Mouse (Mus musculus) heart, embryonic 11.5 days (tissue): ENCODE data around the gene Gp9. TPM values are rescaled to one million over a fixed set of nuclear protein-coding genes. Genes with fewer than 3 reads are reported as not detected.
A peak's percentile ranks its signal among the peaks of the same experiment; 100 is the strongest.

Experiments used
- ATAC-seq: fragments of 200-750 bp; cut with Nextera tagmentation; replicated peaks from 2 replicates; pipeline ENCODE4 v1.8.0; 2017; ENCODE audit warnings: moderate library complexity; ENCODE audit not compliant: insufficient number of reproducible peaks, low FRiP score, low TSS enrichment
- H3K27ac ChIP-seq: fragments of 300-500 bp; sonication (generic); 2 replicates; pipeline ENCODE4 v1.5.1; 2014; ENCODE audit warnings: mild to moderate bottlenecking, low read depth, low read length
- H3K27me3 ChIP-seq: fragments of 300-500 bp; sonication (generic); 2 replicates; pipeline ENCODE4 v1.6.1; 2014; ENCODE audit warnings: mild to moderate bottlenecking, low read length, mixed read lengths; ENCODE audit not compliant: control insufficient read depth, insufficient read depth
- H3K36me3 ChIP-seq: fragments of 300-500 bp; sonication (generic); 2 replicates; pipeline ENCODE4 v1.6.1; 2014; ENCODE audit warnings: mild to moderate bottlenecking, low read length, moderate library complexity, mixed read lengths; ENCODE audit not compliant: control insufficient read depth, insufficient read depth
- H3K4me1 ChIP-seq: fragments of 300-500 bp; sonication (generic); 2 replicates; pipeline ENCODE4 v1.6.1; 2014; ENCODE audit warnings: low read length; ENCODE audit not compliant: control insufficient read depth, insufficient read depth
- H3K4me2 ChIP-seq: fragments of 300-500 bp; sonication (generic); 2 replicates; pipeline ENCODE4 v1.6.1; 2014; ENCODE audit warnings: mild to moderate bottlenecking, moderate library complexity
- H3K4me3 ChIP-seq: fragments of 300-500 bp; sonication (generic); 2 replicates; pipeline ENCODE4 v1.5.1; 2014; ENCODE audit warnings: low read depth, low read length
- H3K9ac ChIP-seq: fragments of 300-500 bp; sonication (generic); 2 replicates; pipeline ENCODE4 v1.6.1; 2014; ENCODE audit warnings: mild to moderate bottlenecking, low read depth, low read length, moderate library complexity
- H3K9me3 ChIP-seq: fragments of 300-500 bp; sonication (generic); replicated peaks from 2 replicates; pipeline ENCODE4 v1.6.1; 2016; ENCODE audit warnings: low read length; ENCODE audit not compliant: control insufficient read depth
- WGBS: fragments of 180-500 bp; shearing (Covaris S2); extraction: QIAGEN DNeasy Blood & Tissue Kit; methylation state at CpG from one replicate; pipeline ENCODE4 v1.1.7; 2014; ENCODE audit not compliant: insufficient replicate concordance; 5-methylcytosine and 5-hydroxymethylcytosine counted together
- polyA plus RNA-seq: library from polyadenylated mRNA; unstranded; fragments of >200 nt; fragmentation: Nextera tagmentation; extraction: Ambion mirVana; gene quantifications from 2 replicates; pipeline ENCODE4 v1.2.1, GENCODE M21; 2014

Gene Gp9
- polyA plus RNA-seq, 1 experiment from 2014 or later, result 7.1 TPM

DNA sequence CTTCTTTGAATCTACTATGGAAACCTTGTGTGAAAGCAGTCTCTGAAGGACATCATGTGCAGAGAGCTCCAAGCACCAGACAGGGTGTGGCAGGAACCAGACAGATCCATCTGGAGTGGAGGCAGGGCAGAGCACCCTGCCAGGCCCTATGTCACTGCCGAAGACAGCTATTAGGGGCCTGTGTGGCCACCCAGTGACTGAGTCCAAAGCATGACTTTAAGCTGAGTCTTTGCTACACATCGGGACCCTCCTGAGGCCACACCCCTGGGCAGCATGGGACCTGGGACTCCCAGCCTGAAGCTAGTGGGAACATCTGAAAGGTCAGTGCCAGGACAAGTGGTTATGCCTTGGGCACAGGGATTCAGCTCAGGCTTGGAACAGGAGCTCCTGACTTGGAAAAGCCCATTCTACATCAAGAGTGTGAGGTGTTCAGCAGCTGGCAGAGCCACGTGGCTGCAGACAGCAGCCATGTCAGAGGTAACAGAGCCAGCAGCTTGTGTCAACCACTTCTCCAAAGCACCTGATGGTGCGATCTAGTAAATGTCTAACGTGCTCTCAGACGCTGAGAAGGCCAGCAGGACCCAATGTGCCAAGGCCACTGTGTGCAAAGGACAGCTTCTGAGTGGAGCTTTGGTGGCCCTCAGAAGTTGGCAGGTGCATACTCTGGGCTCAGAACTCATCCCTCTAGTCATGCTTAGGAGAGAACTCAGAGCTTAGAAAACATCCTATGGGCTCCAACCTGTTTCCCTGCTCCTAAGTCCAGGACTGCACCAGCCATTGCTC is 9.4 kb downstream of the Gp9 start:
- no peaks in the 10 kb centered on the region for H3K9me3 ChIP-seq
- H3K27me3 ChIP-seq, result no peaks in the 10 kb centered on the region
- peaks cover 3% of the 10 kb centered on the region for H3K36me3 ChIP-seq
- WGBS, result 72% methylated on average over 6 of the region's 6 CpGs
- H3K4me1 ChIP-seq, result peaks cover 15% of the 10 kb centered on the region
- H3K4me2 ChIP-seq, result no peak overlapping the region
- H3K9ac ChIP-seq, result no peak overlapping the region
- no peak overlapping the region for H3K27ac ChIP-seq
- H3K4me3 ChIP-seq, result no peak overlapping the region
- no peak for ATAC-seq

DNA sequence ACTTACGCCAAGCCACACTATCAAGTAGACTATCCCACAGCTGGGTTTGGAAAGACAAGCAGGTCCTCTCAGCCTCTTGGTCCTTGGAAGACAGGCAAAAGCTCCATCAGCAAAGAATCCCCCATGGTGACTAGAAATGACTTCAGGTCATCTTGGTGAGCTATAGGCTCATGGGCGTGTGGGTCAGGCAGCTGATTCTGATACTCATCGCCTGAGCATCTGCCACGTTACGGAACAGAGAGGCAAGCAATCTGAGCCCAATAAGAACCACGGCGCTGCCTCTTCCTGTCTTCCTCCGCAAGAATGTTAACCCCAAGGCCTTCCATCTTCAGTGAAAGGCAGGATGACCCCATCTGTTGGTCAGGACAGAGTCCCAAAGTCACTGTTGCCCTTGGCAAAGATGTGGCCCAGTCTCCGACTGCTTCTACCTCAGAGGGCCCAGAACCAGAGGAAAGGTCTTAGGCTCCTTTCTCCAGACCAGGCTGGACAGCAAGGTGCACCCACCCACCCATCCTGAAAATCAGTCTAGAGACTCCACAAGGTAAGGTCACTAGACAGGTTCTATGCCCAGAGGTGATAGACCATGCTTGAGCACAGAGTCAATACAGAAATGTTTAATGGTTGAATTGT is 10.5 kb downstream of the Gp9 start:
- 88% methylated on average over 9 of the region's 9 CpGs for WGBS
- no peak overlapping the region for H3K27ac ChIP-seq

DNA sequence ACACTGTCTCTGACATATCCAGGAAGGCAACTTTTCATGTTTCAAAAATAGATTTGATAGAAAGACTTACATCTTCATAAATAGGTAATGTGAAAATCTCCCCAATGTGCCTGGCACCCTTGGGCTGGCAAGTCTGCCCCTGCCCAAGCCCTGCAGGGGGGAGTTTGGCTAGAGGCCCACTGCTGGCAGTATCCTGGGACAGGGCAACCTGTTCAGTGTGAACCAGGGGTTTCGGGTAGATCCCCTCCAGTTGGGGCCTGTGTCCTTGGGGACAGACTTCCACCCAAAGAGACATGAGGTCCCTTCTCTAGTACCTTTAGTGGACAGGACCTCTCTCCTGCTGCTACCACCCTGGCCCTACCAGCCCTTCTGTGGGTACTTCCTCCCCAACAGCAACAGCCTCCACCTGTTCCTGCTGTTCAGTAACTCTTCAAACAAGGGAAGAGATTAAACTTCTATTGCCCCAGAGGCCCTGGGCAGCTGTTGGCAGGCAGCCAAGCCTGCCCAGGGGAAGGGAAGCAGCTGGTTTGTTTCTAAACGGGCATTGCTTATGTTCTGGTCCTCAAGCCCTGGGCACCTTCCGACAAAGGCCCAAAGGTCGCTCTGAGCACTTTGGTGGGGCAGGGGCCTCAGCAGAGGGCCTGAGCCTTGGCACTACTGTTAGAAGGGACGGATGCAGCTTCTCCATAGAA is 11.2 kb downstream of the Gp9 start:
- H3K4me1 ChIP-seq, result peaks cover 15% of the 10 kb centered on the region
- H3K27me3 ChIP-seq, result no peaks in the 10 kb centered on the region
- H3K36me3 ChIP-seq, result peaks cover 6% of the 10 kb centered on the region
- H3K27ac ChIP-seq, result no peak overlapping the region
- H3K9ac ChIP-seq, result 0 out of 2 replicates have a peak overlapping the region, but pooled peaks have one; percentile 40
- no peak for ATAC-seq
- WGBS, result 46% methylated on average over 5 of the region's 5 CpGs
- no peak overlapping the region for H3K4me3 ChIP-seq
- H3K4me2 ChIP-seq, result no peak overlapping the region
- H3K9me3 ChIP-seq, result no peaks in the 10 kb centered on the region

More for the DNA sequence above, 10.5 kb downstream of the Gp9 start:
- no peaks in the 10 kb centered on the region for H3K9me3 ChIP-seq
- peaks cover 15% of the 10 kb centered on the region for H3K4me1 ChIP-seq
- ATAC-seq, result no peak
- H3K27me3 ChIP-seq, result no peaks in the 10 kb centered on the region
- no peak overlapping the region for H3K4me2 ChIP-seq
- H3K36me3 ChIP-seq, result peaks cover 6% of the 10 kb centered on the region
- H3K9ac ChIP-seq, result no peak overlapping the region
- H3K4me3 ChIP-seq, result no peak overlapping the region

DNA sequence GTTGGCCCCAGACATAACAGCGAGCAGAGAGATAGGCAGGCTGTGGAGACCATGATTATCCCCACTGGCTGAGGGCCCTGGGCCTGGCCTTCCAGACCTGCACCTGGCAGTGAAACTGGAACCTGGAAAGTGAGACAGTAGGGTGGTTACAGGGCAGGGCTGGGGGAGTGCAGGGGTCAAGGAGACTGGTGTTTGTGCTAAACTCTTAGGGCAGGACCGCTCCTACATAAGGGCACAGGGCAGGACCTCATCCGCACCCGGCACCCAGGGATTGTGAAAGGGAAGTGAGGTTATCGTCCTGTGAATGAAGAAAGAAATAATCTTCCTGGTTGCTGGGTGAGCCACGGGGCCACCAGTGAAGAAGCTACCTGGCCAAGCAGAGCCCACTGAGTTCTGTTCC is 11.9 kb downstream of the Gp9 start:
- Histone ChIP-seq H3K9ac (no peak overlapping the region; the same call in 1 of the 2 replicates), H3K4me2 (no peak overlapping the region), H3K27me3 (no peaks in the 10 kb centered on the region), H3K4me3 (no peak overlapping the region), H3K36me3 (peaks cover 6% of the 10 kb centered on the region), H3K9me3 (no peaks in the 10 kb centered on the region), H3K4me1 (peaks cover 15% of the 10 kb centered on the region), H3K27ac (no peak overlapping the region)
- 87% methylated on average over 6 of the region's 6 CpGs for WGBS
- ATAC-seq, result no peak

DNA sequence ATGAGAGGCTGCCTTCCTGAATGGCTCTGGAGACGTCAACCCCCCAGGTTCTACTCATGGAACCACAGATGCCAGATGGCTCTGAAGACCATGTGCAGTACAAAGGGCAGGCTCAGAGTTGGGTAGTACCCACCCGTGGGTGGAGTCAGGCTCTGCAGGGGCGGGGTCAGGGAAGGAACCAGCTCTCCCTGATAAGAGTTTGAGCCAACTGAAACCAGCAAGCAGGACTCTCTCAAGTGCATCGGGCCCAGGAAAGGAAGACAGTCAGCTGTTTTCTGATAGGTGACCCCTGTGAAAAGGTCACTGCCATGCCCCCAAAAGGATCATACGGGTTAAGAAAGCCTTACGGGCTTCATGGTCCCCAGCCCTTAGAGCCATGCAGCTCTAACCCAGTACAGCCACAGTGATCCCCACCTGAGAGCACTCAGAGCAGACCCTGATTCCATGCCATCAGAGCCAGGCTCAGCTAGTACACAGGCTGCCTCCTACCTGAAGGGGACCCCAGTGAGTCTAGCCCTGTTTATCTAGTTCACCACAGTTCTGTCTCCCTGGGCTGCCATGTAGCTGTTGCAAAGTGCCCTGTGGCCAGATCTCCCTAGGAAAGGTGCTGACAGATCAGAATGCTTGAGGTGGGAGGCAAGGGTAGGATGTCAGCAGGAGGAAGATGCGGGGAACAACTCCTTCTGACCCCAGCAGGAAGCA is 13.1 kb downstream of the Gp9 start:
- peak; percentile 85 for ATAC-seq
- H3K27ac ChIP-seq, result no peak overlapping the region; the same call in 1 of the 2 replicates
- peaks cover 15% of the 10 kb centered on the region for H3K4me1 ChIP-seq
- 0 out of 2 replicates have a peak overlapping the region, but pooled peaks have one; percentile 7 for H3K9ac ChIP-seq
- no peaks in the 10 kb centered on the region for H3K9me3 ChIP-seq
- H3K27me3 ChIP-seq, result no peaks in the 10 kb centered on the region
- no peak overlapping the region for H3K4me3 ChIP-seq
- no peak overlapping the region for H3K4me2 ChIP-seq
- peaks cover 6% of the 10 kb centered on the region for H3K36me3 ChIP-seq
- WGBS, result 39% methylated on average over 7 of the region's 7 CpGs

DNA sequence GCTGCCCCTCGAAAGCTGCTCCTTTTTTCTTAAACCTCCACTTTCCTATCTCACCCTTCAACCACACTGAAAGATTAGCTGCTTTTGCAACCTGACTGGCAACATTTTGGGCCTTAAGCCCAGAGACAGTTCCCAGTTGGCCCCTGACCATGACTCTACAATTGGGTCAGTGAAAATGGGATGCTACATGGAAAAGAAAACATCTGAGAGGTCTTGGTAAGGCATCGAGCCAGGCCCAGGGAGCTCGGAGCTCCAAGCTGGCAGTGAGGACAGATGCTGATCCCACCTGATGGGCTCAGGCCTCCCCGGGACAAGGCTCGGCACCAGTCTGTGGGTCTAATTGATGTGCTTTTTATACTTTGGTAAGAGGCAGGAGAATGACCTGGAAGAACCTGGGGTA is 14.0 kb downstream of the Gp9 start:
- Histone ChIP-seq H3K27ac (no peak overlapping the region), H3K4me1 (peaks cover 15% of the 10 kb centered on the region), H3K4me3 (no peak overlapping the region), H3K27me3 (no peaks in the 10 kb centered on the region), H3K9me3 (no peaks in the 10 kb centered on the region), H3K9ac (no peak overlapping the region), H3K4me2 (no peak overlapping the region), H3K36me3 (peaks cover 6% of the 10 kb centered on the region)
- ATAC-seq, result no peak
- 88% methylated on average over 5 of the region's 5 CpGs for WGBS

DNA sequence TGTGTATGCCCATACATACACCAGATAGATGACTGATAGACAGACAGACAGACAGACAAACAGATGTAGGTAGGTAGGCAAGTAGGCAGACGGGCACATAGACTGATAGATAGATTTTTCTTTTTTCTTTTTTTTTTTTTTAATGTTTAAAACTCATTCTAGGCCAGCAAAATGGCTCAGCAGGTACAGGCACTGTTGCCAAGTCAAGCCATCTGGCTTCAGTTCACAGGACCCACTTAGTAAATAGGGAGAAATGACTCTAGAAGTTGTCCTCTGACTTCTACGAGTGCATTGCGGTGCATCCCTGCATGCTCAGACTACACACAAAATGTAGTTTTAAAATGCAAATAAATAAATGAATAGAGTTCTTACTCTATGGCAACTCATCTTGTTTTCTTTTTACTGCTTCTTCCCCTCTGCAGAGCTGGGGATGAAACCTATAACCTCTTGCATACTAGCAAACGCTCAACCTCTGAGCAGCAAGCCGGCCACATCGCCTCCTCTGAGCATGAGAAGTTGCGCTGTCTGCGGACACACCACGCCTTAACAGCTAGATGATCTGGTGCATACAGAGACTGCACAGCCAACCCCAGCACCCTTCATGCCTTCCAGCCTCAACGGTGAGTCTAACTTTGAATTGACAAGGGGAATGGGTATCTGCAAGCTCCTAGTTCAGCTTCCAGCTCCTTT is 16.1 kb downstream of the Gp9 start:
- H3K36me3 ChIP-seq, result peaks cover 6% of the 10 kb centered on the region; the same call in 1 of the 2 replicates
- no peaks in the 10 kb centered on the region for H3K9me3 ChIP-seq
- no peak overlapping the region for H3K4me2 ChIP-seq
- ATAC-seq, result no peak
- no peak overlapping the region for H3K9ac ChIP-seq
- H3K27ac ChIP-seq, result no peak overlapping the region
- no peak overlapping the region for H3K4me3 ChIP-seq
- no peaks in the 10 kb centered on the region for H3K27me3 ChIP-seq
- H3K4me1 ChIP-seq, result peaks cover 14% of the 10 kb centered on the region
- WGBS, result 81% methylated on average over 10 of the region's 10 CpGs
